Mouse (Mus musculus): Measurements from ENCODE around the gene Gpx4.

Gene Gpx4

DNA sequence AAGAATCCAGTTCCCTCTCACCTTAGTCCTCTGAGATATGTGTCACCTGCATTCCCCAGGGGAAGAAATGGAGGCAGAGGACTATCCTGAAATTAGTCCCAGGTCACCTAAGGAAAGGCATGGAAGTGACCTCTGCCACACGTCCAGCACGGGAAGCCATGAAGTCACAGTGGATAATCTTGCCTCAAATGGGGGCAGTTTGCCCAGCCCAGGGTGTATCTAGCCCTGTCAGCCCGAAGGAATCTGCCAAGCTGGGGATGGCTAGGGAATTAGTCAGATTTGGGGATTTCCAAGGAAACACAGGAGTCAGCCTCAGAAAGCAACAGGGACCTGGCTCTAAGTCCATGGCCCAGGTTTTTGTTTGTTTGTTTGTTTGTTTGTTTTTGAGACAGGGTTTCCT lies 57.2 kb downstream of the Gpx4 start:
- DNase-seq (ENCODE audit: low spot score) = no peak

- DNase-seq (ENCODE audit: low spot score) = no peak
Observed at GRCm38 (mm10) chr10:80105460-80105859, 58.5 kb downstream of the Gpx4 start, which contains the start of gene Sbno2. TSS of gene Sbno2 (minus strand) at chr10:80105571.

DNA sequence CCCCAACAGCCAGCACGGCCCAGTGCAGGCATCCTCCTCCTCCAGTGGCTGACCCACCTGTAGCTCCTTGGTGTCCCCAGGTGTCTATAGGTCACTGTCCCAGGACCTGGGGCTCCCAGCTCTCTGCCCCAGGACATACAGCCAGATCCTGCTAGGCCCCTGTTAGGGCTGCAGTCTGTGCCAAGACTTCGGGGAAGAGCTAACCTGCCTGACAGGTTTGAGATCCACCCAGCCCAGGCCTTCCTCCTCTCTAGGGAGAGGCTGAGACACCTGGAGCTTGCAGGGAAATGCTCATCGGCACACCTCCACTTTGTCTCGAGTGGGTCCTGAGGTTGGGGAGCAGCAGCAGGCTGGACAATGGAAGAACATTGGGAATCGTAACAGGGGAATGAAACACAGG lies 59.0 kb downstream of the Gpx4 start:
- DNase-seq (ENCODE audit: low spot score) = no peak
